Mouse (Mus musculus) spleen, adult 12 weeks (tissue): ENCODE measurements around the gene Arsg.

Experiments used
- DNase-seq: peaks from one replicate; pipeline ENCODE4 v3.0.0; 2022; ENCODE audit warnings: low spot score

The Arsg gene

GRCm38 (mm10) chr11:109584843-109585713, 111.9 kb downstream of the Arsg start:
- DNase-seq = peak; percentile 71

DNA sequence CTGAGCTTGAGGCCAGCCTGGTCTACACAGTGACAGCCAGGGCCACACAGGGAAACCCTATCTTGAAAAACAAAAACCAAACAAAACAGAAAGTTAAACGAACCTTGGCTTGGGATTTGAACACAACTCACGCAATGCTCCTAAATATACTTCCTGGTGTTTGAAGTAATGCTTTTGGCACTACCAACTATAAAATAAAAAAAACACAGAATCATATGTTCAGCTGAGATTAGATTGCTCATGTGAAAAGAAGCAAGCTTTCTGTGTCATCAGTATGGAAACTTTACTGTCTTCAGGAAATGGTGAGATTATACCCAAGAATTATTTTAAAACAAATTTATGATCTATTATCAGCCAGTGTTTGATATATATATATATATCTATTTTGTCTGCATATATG, 113.2 kb downstream of the Arsg start:
- DNase-seq = no peak

DNA sequence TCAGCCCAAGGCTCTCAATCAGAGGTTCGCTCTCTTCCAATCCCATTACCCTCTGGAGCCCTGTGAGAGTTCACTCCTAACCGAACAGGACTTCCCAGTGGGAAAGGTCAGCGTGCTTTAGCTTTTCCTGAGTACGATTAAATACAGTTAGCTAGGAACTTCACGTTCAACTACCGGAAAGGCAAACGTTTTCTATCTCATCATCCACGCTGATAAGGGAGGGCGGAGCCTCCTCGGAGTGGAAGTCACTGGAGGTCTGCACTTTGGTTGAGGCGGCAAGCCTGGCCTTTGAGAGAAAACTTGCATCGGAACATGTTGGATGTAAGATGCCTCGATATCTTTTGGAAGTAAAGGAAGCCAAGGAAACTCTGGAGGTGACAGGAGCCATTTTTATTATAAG, 113.8 kb downstream of the Arsg start:
- DNase-seq = peak; percentile 25

DNA sequence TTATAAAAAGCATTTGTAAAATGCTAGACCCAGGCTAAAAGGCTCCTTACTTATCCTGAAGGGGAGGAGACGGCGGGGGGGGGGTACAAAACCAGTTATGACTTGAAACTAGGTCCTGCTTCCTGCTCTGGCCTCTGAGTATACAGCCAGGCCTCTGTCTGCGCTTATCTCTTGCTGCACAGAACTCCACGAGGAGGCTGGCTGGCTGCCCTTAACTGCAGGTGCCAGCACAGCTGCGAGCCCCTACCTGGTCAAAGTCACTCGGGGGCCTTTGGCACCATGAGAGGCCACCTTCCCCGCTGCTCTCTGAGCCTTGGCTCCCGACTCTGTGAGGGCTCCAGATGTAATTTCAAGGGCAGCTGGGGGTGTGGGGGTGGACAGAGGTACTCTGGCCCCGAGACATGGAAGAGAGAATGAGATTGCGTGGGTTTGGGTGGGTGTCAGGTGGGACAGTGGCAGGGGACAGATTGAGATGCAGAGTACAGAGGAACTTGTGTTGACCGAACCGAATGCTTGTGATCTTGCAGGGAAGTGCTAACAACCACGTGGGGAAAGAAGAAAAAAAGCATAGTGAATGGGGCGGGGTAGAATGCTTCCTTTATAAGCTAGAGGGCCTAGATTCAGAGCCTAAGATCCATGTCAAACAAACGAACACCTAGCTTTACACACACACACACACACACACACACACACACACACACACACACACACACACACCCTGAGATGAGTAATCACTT, 114.6 kb downstream of the Arsg start:
- peak; percentile 48 for DNase-seq

DNA sequence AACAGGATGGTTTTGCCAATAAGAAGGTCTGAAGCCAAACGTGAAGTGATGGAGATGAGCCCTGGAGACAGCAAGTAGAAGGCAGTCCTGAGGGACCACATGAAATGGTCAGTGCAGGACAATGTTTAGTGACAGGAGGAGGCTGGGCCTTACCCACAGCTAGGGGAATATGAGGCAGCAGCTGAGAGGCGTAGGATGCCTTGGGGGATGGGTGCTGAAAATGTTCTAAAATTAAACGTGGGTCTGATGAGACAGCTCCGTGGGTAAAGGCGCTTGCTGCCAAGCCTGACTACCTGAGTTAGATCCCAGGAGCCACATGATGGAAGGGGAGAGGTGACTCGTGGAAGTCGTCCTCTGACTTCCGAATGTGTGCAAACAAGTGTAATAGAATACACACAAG, 116.8 kb downstream of the Arsg start:
- no peak for DNase-seq

- no peak for DNase-seq
Observed at GRCm38 (mm10) chr11:109591511-109591910, 118.3 kb downstream of the Arsg start.

GRCm38 (mm10) chr11:109593200-109593981, 120.2 kb downstream of the Arsg start:
- DNase-seq = no peak

GRCm38 (mm10) chr11:109594761-109595160, 121.6 kb downstream of the Arsg start:
- DNase-seq = no peak

- DNase-seq = no peak
Observed at GRCm38 (mm10) chr11:109598778-109599570, 125.8 kb downstream of the Arsg start.

- DNase-seq = no peak
Observed at GRCm38 (mm10) chr11:109607600-109607999, 134.4 kb downstream of the Arsg start.

DNA sequence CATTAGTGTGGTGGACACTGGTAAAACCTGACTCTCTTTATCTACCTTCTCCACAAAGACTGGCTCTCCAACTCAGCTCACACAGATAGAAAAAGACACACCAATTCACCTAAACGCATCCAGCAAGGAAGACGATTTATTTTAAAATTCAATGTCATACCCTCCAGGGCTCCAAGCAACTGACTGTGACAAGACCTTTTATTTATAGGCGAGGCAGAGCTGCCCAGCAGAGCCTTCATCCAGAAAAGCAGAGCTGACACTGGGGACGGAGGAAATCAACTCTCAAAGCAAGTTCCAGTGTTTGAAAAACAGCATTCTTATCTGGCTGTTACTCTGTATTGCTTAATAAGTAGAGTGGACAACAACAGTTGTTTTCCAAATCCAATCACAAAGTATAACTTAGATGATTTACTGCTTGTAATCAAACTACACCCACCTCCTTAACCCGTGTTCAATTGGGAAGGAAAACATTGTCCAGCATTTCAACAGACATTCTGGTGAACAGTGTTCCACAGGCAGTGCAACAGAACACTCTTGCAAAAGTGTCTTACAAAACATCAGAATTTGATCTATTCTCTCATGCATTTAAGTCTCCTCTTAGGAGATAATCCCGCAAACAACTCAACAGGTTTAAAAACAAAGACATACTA, 135.9 kb downstream of the Arsg start:
- DNase-seq = no peak

DNA sequence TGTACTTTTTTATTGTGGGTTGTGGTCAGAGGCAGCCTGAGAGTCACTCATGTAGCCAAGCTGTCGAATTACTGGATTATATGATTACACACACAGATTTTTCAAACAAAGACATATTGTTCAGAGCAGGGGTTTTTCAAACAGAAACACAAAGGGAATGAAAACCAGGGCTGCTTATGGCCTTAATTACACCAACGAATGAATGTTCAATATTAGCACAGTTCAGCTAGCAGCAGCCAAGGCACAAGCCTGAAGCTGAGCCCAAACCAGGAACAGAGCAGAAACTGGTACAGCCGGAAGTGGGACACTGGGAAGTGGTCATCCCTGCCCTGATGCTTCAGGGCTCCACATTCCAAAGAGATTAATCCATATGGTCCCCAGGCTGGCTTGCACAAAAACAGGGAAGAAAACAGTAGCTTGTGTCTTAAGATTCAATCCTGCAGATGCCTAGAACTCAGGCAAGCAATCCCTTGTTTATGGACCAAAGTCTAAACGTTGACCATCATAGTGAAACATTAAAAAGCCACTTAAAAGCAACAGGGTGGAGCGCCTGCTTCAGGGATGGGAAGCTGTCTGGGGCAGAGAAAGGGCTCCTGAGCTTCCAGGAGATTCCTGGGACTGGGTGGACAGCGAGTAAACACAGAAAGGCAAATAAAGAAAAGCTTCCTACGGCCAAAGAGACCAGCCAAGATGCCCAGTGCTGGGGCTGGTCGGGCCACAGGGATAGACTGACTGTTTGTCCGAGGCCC, 137.0 kb downstream of the Arsg start:
- no peak for DNase-seq

DNA sequence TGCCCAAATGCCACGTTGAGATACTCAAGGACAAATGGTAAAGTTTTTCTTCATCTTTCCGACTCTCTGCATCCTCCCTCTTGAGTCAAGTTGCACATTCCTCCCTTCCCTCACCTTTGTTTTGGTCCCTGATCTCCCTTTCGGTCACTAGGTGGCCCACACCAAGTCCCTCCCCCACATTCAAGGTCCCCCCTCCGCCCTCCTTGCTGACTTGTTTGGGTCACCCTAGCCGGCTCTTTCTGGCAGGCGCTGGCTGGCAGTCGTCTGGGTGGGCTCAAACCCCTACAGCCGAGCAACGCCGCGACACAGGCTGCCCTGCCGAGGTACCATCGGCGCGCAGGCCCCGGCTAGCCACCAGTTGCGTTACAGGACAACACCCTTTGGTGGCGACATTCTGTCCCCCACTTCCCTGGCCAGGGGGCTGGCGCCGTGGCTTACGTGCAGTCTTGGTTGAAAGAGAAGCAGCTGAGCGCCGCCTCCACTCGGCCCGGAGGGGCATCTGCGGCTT, 137.7 kb downstream of the Arsg start:
- no peak for DNase-seq

- DNase-seq = peak; percentile 96
Observed at GRCm38 (mm10) chr11:109611303-109612149, 138.4 kb downstream of the Arsg start, which contains the start of gene Wipi1. Wipi1 (minus strand) TSS chr11:109611967.

- DNase-seq = peak; percentile 35
Observed at GRCm38 (mm10) chr11:109612871-109613529, 139.8 kb downstream of the Arsg start.

DNA sequence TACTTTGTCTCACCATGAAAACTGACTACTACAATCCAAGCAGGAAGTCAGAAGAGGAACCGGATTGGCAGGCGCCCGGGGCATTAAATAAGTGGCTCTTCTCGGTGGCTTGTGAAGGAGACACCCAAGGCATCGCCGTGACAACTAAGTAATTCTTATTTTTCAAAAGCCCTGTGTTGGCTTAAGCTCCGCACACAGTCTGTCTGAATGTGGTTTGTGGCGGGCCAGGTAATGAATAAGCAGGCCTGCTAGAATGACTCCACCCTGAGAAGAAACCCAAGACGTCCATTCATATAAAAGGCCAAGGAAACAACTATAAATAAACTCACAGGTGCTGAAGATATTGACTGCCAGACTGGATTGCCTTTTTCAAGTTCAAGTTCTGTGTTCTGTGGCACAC, 142.1 kb downstream of the Arsg start:
- no peak for DNase-seq

DNA sequence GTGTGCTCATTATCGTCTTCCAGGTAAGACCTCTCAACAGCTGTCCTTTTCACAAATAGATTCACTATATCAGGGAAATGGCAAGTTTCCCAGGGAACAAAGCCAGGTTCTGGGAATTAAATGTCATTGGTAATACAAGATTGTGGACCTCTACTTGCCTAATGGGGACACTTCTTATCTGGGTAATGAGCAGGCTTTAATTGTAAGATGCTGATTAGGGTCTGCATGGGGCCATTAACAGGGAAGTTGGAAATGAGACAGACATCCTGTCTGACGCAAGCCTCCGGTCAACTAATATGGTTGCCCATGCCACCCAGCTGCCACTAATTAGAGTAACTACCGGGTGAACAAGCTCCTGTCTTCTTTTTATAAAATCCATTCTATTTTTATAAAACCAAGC, 143.2 kb downstream of the Arsg start:
- no peak for DNase-seq

- no peak for DNase-seq
Observed at GRCm38 (mm10) chr11:109616766-109617165, 143.6 kb downstream of the Arsg start.

GRCm38 (mm10) chr11:109619055-109619454, 145.9 kb downstream of the Arsg start:
- peak; percentile 61 for DNase-seq
